Mouse (Mus musculus): ENCODE data around the gene Lypd5.
A peak's percentile ranks its signal among the peaks of the same experiment; 100 is the strongest.
"Not testable (repeated sequence)": the region's sequence is repeated elsewhere in the genome, so short reads cannot be mapped to it uniquely, and the experiment has no call there.

Gene Lypd5

GRCm38 (mm10) chr7:24382730-24383372, 33.9 kb downstream of the Lypd5 start:
- no peak for DNase-seq (ENCODE audit: low read depth, low spot score)

- DNase-seq (ENCODE audit: low read depth, low spot score) = no peak
These were observed 35.1 kb downstream of the Lypd5 start for GRCm38 (mm10) chr7:24384070-24384469.

- DNase-seq (ENCODE audit: low read depth, low spot score) = no peak
These were observed 35.8 kb downstream of the Lypd5 start for GRCm38 (mm10) chr7:24384827-24385226.

DNA sequence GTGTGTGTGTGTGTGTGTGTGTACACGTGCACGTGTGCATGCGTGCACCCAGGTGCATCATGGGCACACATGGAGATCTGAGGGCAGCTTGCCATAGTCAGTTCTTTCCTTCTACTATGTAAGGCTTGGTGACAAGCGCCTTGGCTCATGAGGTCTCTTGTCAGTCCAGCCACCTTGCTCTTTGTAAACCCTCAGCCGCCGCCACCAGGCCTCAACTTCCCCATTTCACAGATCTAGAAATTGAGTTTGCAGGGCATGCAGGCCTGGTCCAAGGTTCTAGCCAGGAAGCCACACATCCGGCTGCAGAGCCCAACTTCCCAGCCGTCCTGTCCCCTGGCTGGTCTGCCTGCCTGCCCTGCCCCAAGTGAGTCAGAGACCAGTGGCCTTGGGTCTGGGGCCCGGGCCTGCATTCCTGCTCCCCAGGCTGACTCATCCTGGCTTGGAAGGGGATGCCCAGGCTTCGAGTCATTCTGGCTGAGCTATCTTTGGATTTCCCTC, 38.1 kb downstream of the Lypd5 start:
- DNase-seq (ENCODE audit: low read depth, low spot score) = no peak

DNA sequence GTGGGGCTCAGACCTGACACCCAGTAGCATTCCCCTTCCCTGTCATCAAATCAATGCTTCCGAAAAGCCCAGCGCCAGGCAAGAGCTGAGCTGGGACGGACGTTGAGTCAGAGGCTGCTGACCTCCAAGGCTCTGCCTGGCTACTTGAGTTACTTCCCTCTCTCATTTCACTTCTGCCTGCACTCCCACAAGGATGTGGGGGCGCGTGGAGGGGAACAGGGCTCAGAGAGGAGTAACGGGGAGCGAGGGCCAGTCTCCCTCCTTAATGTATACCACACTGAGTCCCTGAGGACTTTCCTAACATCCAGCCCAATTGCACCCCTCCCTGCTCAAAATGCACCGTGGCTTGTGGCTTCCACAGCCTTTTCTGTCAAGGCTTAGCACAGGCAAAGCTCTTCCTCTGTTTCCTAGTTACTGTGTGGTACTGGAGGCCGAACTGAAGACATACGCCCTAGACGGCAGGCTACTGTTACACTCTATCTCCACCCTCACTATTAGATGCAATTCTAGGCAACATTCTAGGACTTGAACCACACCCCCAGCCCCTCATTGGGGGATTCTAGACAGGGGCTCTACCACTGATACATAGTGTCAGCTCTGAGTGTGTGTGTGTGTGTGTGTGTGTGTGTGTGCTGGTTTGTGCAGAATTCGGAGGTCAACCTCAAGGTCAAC, 40.7 kb downstream of the Lypd5 start:
- no peak for DNase-seq (ENCODE audit: low read depth, low spot score)

- DNase-seq (ENCODE audit: low read depth, low spot score) = no peak
These were observed 41.5 kb downstream of the Lypd5 start for GRCm38 (mm10) chr7:24390512-24390911.

DNA sequence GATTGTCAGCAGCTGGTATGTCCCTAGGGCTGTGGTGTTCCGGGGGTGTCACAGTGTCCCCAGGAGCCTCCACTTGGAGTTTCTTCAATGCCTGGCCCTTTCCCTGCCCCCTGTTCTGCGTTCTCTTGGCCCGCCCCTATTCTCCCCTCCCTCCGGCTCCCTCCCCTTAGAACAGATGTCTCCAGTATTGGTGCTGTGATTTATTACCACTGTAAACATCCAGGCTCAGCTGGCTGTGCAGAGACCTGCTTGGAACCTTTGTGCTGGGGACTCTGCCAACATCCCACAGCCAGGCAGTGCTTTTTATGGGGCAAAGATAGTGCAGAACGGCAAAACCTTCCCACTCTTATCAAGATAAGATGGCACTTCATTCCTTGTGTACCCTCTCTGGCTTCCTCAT, 42.1 kb downstream of the Lypd5 start:
- DNase-seq (ENCODE audit: low read depth, low spot score) = no peak

DNA sequence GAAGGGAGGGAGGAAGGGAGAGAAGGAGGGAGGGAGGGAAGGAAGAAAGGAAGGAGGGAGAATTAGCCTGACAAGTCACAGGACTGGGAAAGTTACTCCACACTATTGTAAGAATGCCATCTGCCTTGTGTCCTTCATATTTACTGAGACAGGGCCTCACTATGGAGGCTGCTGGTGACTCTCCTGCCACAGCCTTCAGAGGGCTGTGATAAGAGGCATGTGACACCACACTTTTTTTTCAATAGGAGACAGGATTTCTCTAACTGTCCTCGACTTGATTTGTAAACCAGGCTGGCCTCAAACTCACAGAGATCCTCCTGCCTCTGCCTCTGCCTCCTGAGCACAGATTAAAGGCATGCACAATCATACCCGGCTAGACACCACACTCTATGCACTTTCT, 42.7 kb downstream of the Lypd5 start:
- no peak for DNase-seq (ENCODE audit: low read depth, low spot score)

GRCm38 (mm10) chr7:24394054-24394453, 45.1 kb downstream of the Lypd5 start:
- DNase-seq (ENCODE audit: low read depth, low spot score) = no peak

DNA sequence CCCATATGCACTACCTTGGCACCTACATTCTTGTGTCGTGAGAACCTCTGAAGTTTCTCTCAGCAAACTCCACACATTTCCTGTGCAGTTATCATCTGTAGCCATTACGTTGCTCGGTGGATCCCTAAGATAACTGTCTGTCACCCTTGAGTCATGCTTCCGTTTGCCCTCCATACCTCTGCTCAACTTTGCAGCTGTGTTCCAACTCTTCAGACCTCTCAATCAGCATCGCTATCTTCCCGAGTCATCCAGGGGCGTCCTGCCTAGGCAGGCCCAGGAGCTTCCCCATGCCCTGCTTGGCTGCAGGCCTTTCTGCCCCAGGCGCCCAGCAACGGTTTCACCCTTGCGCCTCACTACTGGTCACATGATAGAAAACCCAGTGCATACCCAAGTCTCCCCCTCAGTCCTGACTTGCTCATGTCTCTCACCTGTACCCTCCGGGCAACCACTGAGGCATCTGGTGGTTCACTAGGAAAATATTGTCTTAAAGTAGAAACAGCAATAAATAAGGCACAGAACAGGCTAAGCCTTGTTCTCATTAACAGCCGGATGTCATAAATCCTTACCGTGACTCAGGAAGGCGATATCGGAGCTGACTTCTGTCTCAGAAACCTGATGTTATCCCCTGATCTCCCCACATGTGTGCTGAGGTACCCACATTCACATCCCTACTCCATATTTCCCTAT, 45.6 kb downstream of the Lypd5 start:
- no peak for DNase-seq (ENCODE audit: low read depth, low spot score)

DNA sequence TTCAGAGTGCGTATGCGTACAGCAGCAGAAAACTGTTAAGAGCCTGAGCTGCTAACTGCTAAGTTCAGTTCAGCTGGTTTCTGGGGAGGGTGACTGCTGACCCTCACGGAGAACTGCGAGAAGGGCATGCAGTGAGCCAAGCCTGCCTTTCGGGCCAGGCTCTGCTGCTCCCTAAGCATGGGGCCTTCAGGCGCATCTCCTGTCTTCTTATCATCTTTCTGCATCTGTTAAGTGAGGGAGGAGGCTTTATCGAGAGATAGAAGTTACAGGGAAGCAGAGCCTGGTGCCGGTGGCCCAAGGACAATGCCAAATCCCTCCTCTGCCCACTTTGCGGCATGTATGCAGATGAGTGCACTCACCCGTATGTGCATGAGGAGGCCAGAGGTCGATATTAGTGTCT, 47.8 kb downstream of the Lypd5 start:
- no peak for DNase-seq (ENCODE audit: low read depth, low spot score)

- DNase-seq (ENCODE audit: low read depth, low spot score) = no peak
These were observed 49.4 kb downstream of the Lypd5 start for GRCm38 (mm10) chr7:24398364-24398913.

- DNase-seq (ENCODE audit: low read depth, low spot score) = peak; percentile 98
These were observed 50.5 kb downstream of the Lypd5 start, which contains the start of gene Smg9 for GRCm38 (mm10) chr7:24399256-24400081. TSS of gene Smg9 (plus strand) at chr7:24399619.

- no peak for DNase-seq (ENCODE audit: low read depth, low spot score)
These were observed 51.1 kb downstream of the Lypd5 start for GRCm38 (mm10) chr7:24400082-24400452.

- not testable (repeated sequence) for DNase-seq (ENCODE audit: low read depth, low spot score)
These were observed 51.5 kb downstream of the Lypd5 start for GRCm38 (mm10) chr7:24400489-24400888.

GRCm38 (mm10) chr7:24402851-24403250, 53.9 kb downstream of the Lypd5 start:
- DNase-seq (ENCODE audit: low read depth, low spot score) = no peak
